Mouse (Mus musculus) G1E-ER4 (cell line): ENCODE results near the gene Nptx1. TPM values are rescaled to one million over a fixed set of nuclear protein-coding genes. Genes with fewer than 3 reads are reported as not detected.

Experiments used
- GATA1 ChIP-seq: IDR thresholded peaks from one replicate; pipeline ENCODE4 v1.8.0; 2012; ENCODE audit warnings: low read length, inconsistent platforms
- polyA plus RNA-seq: library from polyadenylated mRNA; stranded (reverse); fragments of >175 nt; gene quantifications from 2 replicates; pipeline ENCODE4 v1.2.3, GENCODE M21; 2012

Nptx1 gene
- polyA plus RNA-seq, 1 experiment = not detected

DNA sequence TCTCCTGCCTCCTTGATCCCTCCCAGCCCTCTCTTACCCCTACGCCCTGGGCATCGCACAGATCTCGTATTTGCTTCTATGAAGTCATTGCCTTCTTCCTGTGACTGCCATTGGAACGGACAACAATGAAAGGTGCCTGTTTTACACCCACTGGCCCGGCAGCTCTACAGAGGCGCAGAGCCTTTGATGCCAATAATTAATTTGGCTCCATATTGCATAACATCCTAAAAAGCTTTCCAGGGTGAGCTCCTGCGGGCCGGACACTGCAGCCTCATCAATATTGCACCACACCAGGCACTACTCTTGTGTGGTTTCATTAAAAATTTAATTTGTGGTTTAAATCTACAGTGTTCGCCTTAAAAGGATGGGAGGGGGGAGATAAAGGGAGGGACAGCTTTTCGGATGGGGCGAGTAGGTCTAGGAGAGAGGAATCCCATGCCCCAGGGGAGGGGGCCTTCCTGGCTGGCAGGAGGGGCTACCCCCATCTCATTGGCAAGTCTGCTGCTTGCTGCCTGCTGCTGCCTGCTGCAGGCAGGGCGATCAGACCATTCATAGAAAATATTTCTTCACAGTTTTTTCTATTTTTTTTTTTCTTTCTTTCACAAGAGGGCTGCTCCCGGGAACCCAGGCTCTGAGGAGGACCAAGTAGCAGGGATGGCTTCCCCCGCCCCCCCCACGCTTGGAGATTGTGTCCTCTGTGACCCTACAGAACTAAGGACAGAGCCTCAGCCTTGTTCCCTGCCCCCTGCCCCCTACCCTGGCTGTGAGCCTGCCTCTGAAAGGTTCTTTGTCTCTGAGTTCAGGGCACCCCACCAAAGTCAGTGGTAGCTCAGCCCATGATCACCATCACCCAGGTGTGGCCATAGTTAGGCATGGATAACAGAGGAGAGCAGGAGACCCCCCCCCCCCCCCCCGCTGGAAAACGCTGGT is 10.7 kb upstream of the Nptx1 start:
- no peak for TF ChIP-seq GATA1

DNA sequence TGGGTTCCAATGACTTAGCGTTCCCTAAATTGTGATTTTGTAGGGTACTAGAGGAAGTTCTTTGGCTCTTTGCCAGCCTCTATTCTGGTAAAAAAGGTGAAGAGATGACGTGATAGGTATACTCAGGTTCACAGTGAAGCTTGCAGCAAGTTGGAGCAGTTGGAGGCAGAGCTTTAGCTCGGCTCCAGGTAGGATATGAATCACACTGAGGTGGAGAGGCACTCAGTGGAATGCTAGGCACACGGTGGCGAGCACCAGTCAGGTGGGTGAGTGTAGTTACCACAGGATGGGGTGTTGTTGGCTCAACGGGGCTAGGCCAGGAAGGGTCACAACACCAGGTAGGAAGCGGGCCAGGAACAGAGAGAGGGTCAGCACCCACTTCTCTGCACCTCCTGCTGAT is 7.6 kb upstream of the Nptx1 start:
- no peak for TF ChIP-seq GATA1

DNA sequence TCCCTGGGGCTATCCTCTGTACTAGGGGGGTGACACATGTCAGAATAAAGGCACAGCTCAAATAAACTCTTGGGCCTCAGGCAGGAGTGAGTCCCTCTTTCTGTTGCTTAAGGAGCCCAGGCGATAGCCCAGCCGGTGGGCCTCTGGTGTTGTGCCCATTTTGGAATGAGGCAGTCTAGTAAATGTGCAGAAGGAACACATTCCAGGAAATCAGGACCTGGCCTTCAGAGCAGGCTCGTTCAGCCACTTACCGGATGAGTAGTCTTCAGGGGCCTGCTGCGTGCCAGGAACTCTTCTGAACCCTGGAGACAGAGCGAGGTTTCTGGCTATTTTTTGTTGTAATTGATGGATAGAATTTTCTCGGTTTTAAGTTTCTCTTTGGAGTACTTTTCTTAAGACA is 7.2 kb upstream of the Nptx1 start:
- no peak for TF ChIP-seq GATA1

DNA sequence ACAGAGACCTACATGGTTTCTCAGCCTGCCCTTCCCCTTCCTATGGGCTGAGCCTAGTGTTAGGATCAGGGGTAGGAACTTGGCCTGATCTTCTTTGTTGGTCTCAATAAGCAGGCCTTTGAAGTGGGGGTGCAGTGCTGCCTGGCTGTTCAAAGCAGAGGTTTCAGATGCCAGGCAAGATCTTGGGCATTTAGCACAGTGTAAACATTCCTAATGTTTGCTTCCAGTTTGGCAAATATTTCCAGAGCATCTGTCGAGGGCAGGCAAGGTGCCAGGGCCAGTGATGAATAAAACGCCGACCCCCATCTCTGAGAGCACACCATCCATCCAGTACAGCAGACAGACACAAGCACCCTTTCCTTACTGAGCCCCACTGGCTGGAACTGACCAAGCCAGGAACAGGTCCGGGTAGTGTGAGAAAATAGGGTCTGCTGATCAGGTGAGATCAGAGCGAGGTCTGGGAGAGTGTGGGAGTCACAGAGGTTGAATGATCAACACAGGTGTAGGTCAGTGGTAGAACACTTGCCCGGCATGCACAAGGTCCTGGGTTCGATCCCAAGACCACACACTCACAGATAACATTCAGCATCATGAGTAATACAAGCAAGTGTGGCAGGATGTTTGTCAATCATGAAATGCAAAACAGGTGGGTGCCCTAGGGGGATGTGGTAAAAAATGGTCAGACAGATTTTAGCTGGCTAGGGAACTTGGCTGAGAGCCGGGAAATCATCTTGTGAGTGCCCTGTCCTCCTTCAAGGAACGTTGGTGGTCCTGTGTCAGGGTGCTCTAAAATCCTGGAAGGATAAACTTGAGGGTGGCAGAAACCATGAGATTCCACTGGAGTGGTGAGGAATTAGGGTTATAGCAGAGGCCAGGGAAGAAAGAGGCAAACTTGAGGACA is 5.6 kb upstream of the Nptx1 start:
- no peak for TF ChIP-seq GATA1

DNA sequence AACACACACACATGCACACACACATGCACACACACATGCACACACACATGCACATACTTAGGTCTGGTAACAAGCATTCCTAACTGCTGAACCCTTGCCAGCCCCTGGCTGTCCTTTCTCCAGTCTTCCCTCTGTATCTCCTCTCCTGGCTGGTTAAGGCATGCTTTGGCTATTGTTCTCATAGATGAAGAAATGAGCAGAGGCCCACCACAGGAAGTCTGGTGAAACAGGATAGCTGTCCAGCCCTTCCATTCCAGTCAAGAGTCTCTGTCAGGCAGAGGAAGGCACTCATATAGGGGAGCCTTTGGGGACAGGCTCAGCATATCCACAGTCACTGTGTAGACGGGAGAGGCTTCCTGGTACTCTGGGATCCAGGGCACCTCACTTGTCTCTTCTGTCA is 4.7 kb upstream of the Nptx1 start:
- no peak for TF ChIP-seq GATA1

DNA sequence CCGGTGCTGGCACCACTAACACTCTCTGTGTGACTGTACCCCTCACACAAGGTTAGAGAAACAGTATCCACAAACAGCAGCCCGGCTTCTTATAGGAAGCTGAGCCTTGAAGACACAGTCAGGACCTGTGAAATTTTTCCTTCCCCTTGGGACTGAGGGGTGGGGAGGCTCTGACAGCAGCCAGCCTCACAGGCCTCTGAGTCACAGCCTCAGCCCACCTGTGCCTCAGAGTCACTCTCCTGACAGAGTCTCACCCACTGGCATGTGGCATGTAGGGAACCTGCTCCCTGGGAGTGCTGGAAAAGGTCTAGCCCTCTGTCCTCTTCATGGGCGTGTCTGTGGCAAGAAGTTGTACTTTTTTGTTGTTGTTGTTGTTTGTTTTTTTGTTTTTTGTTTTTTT is 3.9 kb upstream of the Nptx1 start:
- no peak for TF ChIP-seq GATA1

DNA sequence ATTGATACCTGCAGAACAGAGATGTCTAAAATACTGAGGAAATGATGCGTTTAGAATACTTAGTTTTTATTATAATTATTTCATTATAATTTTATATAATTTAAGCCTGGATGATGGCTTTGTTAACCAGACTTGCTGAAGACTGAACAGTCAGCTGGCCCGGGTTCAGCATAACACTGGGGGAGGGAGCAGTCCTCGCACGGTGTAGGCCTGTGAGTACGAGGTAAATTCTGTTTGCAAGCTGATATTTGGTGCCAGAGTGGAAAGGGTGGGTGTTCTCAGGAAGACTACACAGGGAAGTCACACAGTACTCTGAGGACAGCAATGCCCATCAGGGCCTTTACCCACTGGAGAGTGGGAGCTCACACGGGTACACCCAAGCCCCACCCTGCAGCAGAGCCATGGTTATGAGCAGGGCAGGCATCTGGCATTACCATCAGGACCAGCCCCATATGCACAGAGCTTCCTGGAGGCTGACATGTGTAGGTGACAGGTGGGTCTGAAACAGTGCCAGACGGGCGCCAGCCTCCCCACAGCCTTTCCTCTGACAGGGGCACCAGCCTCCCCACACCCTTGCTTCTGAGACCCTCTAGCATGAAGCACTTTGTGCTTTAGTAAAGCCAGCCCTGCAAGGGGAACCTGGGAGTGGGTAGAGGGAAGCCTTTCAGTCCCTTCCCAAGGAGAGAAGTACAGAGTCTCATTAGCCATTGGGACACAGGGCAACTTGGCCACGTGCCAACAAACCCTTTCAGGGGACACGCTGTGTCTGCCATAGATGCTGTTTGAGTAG is 3.2 kb upstream of the Nptx1 start:
- TF ChIP-seq GATA1 = no peak

DNA sequence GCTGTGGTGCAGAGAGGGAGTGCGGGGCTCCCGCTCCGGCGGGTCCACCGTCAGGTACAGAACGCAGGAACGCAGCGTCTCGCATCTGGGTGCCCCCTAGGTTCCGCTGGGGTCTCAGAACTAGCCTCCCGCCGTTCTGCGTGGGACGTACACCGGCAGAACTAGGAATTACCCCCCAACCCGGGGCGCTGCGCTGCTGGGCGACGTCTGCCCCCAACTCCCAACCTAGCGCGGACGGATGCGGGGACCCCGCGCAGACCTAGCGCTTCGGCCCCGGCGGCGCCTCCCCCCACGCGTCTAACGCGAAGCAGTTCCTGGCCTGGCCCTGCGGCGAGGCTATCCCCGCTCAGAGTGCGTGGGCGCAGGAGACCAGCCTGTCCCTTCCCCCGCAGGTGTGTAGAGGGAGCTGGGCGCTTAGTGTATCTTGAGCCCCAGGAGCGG is 1.8 kb upstream of the Nptx1 start:
- no peak for TF ChIP-seq GATA1

DNA sequence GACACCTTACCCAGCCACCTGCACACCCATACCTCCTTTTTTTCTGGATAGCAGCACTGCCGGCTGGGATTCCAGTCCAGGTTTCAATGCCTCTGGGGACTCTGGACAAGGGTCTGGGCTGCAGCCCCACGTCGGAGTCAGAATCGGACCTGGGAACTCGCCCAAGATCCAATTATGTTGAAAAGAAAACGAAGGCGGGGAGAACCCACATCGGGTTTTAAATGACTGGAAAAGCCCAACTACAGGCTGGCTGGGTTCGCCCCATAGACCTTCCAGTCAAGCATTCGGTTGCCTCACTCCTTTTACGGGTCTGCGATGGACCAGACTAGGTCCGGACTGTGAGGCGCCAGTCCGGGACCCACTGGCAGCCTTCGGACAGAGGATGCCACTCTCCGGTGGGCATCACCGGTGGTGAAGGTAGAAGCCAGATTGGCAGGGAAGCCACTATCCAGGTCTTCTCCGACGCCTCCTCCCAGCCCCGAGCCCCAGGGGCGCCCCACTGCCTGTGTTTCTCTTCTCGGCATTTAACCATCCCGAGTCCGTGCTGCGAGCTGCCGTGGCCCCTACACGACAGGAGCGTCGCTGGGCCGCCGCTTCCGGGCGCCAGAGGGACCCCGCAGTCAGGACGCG is 1.3 kb upstream of the Nptx1 start:
- TF ChIP-seq GATA1 = no peak

DNA sequence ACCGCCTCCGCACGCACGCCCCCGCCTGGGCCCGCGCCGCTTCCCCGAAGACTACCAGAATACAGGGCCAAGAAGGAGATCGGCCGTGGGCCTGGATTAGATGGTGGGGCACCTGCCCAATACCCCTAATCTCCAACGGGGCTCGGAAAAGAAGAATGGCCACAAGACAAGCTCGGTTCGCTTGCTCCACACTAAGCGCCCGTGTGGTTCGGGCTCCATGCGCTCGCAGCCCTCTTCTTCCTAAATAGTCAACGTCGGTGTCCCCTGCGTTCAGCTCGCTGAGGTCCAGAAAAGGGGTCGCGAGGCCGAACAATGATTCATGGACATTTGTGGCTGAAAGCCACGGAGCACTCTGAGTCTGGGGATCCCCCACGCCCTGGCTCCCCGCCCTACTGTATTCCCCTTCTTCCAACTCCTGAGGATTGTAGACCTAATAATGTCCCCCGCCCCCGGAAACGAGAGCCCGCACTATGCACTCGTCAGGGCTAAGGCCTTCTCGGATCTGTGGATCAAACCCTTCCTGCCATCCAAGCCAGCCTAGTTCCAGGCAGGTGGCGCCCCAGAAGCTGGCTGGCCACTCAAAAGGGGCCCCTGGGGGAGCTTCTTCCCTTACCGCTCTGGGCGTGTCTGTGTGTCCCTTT is 518 bp upstream of the Nptx1 start:
- no peak for TF ChIP-seq GATA1

DNA sequence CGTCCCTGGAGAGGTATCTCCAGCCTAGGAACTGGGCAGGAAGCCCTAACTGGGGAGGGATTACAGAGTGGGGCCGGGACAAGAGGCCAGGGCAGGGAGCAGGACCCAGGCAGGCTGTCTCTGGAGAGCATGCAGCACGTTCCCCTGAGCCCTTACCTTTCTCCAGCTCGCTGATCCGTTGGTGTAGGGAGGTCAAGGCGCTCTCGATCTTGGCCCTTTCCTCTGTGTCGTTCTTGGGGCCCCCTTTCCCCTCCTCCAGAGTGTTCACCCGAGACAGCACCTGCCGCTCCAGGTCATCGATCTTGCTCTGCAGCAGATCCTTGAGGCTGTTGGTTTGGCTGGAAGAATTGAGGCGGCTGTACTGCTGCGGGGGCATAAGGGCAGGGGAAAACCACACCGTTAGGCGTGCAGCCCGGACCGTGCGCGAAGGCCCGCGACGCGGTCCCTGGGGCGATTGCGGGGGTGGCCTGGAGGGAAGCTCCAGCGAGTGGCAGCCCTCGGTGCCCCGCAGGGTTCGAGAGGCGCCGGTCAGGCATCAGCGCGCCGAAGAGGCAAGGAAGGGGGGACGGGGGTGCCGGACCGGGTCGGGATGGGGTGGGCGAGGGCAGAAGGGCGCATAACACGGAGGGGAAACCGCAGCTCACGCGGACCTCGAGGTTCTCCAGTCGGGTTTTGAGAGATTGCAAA is 914 bp downstream of the Nptx1 start:
- no peak for TF ChIP-seq GATA1

DNA sequence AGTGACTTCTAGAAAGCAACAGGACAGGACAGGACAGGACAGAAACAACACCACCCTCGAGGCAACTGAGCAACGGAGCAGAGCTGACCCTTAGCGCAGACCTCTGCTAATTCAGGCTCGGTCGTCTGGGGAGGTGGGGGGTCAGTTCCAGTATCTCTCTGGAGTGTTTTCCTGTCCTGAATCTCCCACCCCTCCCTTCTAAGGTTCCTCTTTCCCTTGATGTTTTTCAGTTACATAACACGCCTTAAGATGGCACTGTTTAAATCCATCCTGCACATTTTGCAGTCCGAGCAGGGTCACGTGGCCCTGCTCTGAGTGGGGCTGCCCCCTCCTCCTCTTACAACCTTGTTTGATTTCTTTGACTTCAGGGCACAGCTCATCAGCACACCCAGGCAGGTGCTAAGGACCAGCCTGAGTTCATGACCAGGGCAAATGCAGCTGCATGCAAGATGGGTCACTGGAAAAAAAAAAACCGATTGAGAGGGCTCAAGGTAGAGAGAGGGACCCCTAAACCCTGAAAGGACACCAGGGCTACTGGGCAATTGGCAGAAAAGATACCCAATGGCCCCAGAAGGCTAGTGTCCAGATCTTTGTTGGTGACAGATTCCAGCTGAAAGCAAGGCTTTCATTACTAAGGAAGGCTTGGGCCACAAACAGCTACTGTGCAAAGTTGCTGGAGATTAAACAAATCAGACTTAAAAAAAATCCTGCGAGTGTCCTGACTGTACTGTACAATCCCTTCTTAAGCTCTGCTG is 1.6 kb downstream of the Nptx1 start:
- no peak for TF ChIP-seq GATA1

DNA sequence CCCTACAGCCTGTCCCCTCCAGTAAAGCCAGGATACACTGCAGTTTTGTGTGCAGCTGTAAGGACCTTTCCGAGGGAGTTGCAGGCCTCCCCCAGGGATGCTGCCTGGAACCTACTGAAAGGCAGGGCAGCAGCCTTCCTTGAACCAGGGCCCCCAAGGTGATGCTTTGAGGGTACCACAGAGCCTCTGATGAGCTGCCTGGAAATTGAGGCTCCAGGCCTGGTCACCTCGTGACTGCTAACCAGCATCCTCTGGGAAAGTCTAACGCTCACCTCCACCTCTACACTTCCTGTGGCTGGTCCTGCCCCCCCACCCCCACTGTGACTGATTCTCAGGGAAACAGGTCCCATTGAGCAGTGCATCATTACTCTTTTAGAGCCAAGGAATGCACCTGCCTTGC is 2.3 kb downstream of the Nptx1 start:
- no peak for TF ChIP-seq GATA1

DNA sequence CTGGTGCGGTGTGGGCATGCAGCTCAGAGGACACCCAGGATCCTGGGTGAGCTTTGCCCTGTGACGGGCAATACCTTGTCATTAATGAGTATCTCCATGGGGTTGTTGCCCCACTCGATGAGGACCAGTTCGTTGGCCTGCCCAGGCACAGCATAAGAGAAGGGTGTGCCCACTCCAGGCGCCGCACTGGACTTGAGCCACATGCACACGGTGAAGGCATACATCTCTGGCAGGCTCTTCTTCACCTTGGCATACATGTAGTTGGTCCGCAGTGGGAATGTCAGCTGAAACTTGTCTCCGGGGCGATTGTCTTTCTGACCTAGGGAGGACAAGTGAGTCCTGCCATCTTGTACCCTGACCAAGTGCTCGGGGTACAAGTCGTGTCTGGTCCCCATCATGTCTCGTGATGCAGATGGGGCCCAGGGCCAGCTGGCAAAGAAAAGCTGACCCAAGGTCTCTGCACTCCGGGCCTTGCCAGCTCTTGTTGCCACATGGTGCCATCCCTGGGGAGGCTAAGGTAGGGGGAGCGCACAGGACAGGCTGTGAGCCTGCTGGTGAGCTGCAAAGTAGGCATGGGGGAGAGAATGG is 2.9 kb downstream of the Nptx1 start:
- TF ChIP-seq GATA1 = no peak
